Mouse (Mus musculus): ENCODE results near the gene Sox6.

The Sox6 gene

GRCm38 (mm10) chr7:115985716-115986115 lies 52.9 kb downstream of the Sox6 start:
- DNase-seq (ENCODE audit: low read depth, low spot score), result no peak

- DNase-seq (ENCODE audit: low read depth, low spot score), result no peak
Observed at GRCm38 (mm10) chr7:115984076-115984475, 54.5 kb downstream of the Sox6 start.

GRCm38 (mm10) chr7:115979813-115980512 lies 58.6 kb downstream of the Sox6 start:
- DNase-seq (ENCODE audit: low read depth, low spot score), result no peak

GRCm38 (mm10) chr7:115974518-115974917 lies 64.1 kb downstream of the Sox6 start:
- DNase-seq (ENCODE audit: low read depth, low spot score), result no peak

- DNase-seq (ENCODE audit: low read depth, low spot score), result no peak
Observed at GRCm38 (mm10) chr7:115967186-115967585, 71.4 kb downstream of the Sox6 start.

GRCm38 (mm10) chr7:115966181-115966580 lies 72.4 kb downstream of the Sox6 start:
- DNase-seq (ENCODE audit: low read depth, low spot score), result peak; percentile 54

- no peak for DNase-seq (ENCODE audit: low read depth, low spot score)
Observed at GRCm38 (mm10) chr7:115953046-115953445, 85.5 kb downstream of the Sox6 start.

GRCm38 (mm10) chr7:115952235-115952634 lies 86.4 kb downstream of the Sox6 start:
- no peak for DNase-seq (ENCODE audit: low read depth, low spot score)

GRCm38 (mm10) chr7:115951689-115952088 lies 86.9 kb downstream of the Sox6 start:
- DNase-seq (ENCODE audit: low read depth, low spot score), result no peak

GRCm38 (mm10) chr7:115947916-115948315 lies 90.7 kb downstream of the Sox6 start:
- DNase-seq (ENCODE audit: low read depth, low spot score), result no peak

GRCm38 (mm10) chr7:115946559-115946958 lies 92.0 kb downstream of the Sox6 start:
- DNase-seq (ENCODE audit: low read depth, low spot score), result no peak

- no peak for DNase-seq (ENCODE audit: low read depth, low spot score)
Observed at GRCm38 (mm10) chr7:115945516-115945915, 93.1 kb downstream of the Sox6 start.

GRCm38 (mm10) chr7:115944250-115944649 lies 94.3 kb downstream of the Sox6 start:
- DNase-seq (ENCODE audit: low read depth, low spot score), result no peak

- DNase-seq (ENCODE audit: low read depth, low spot score), result no peak
Observed at GRCm38 (mm10) chr7:115941766-115942165, 96.8 kb downstream of the Sox6 start.

- DNase-seq (ENCODE audit: low read depth, low spot score), result no peak
Observed at GRCm38 (mm10) chr7:115939292-115939691, 99.3 kb downstream of the Sox6 start.

- no peak for DNase-seq (ENCODE audit: low read depth, low spot score)
Observed at GRCm38 (mm10) chr7:115936908-115937307, 101.7 kb downstream of the Sox6 start.

- no peak for DNase-seq (ENCODE audit: low read depth, low spot score)
Observed at GRCm38 (mm10) chr7:115915338-115915737, 123.3 kb downstream of the Sox6 start.

GRCm38 (mm10) chr7:115910313-115910712 lies 128.3 kb downstream of the Sox6 start:
- no peak for DNase-seq (ENCODE audit: low read depth, low spot score)

- DNase-seq (ENCODE audit: low read depth, low spot score), result no peak
Observed at GRCm38 (mm10) chr7:115904798-115905207, 133.8 kb downstream of the Sox6 start.

GRCm38 (mm10) chr7:115903931-115904797 lies 134.4 kb downstream of the Sox6 start:
- DNase-seq (ENCODE audit: low read depth, low spot score), result no peak

- no peak for DNase-seq (ENCODE audit: low read depth, low spot score)
Observed at GRCm38 (mm10) chr7:115903368-115903767, 135.2 kb downstream of the Sox6 start.

- DNase-seq (ENCODE audit: low read depth, low spot score), result no peak
Observed at GRCm38 (mm10) chr7:115895831-115896230, 142.8 kb downstream of the Sox6 start.

Data from brain, embryonic 18.5 days (tissue).